Mouse (Mus musculus): ENCODE measurements around the gene Ntn1. TPM values are rescaled to one million over a fixed set of nuclear protein-coding genes. Genes with fewer than 3 reads are reported as not detected.

The Ntn1 gene
- total RNA-seq, 1 experiment from 2014 or later: not detected

Other genes starting within 250 kb of the Ntn1 start
- gene Pik3r5, start 31.3 kb upstream of the Ntn1 start, total RNA-seq (2017): 3.6 and 8.6 TPM in 2 replicates
- gene Pik3r6, start 102.2 kb upstream of the Ntn1 start, total RNA-seq (2017): 0.40 and 6.9 TPM in 2 replicates
- not detected in 2 replicates for gene Mfsd6l, start 155.4 kb upstream of the Ntn1 start, total RNA-seq (2017)
- gene Ccdc42, start 186.2 kb upstream of the Ntn1 start, total RNA-seq (2017): not detected in 2 replicates